Mouse (Mus musculus) 3134 (cell line): Measurements from ENCODE around the gene Arhgap6.
"Not testable (repeated sequence)": the region's sequence is repeated elsewhere in the genome, so short reads cannot be mapped to it uniquely, and the experiment has no call there.

Experiments used
- DNase-seq: peaks from one replicate; pipeline ENCODE4 v3.0.0-alpha.2; 2011; ENCODE audit warnings: low spot score; ENCODE audit not compliant: insufficient read length; ENCODE audit errors: extremely low read depth

Arhgap6 gene

DNA sequence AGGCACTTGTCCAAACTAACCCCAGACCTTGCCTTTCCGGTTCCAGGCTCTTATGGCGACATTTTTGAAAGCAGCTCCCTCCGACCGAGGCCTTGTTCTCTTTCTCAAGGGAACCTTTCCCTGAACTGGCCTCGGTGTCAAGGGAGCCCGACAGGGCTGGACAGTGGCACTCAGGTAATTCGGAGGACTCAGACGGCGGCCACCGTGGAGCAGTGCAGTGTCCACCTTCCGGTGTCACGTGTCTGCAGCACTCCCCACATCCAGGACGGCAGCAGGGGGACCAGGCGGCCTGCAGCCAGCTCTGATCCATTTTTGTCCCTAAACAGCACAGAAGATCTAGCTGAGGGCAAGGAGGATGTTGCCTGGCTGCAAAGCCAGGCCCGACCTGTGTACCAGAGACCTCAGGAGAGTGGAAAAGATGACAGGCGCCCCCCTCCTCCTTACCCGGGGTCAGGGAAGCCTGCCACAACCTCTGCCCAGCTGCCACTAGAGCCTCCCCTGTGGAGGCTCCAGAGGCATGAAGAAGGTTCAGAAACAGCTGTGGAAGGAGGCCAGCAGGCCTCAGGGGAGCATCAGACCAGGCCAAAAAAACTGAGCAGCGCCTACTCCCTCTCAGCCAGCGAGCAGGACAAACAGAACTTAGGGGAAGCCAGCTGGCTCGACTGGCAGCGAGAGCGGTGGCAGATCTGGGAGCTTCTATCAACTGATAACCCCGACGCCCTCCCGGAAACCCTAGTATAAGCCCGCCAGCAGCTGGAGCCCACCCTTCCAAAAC is 507.6 kb downstream of the Arhgap6 start:
- DNase-seq, result no peak

DNA sequence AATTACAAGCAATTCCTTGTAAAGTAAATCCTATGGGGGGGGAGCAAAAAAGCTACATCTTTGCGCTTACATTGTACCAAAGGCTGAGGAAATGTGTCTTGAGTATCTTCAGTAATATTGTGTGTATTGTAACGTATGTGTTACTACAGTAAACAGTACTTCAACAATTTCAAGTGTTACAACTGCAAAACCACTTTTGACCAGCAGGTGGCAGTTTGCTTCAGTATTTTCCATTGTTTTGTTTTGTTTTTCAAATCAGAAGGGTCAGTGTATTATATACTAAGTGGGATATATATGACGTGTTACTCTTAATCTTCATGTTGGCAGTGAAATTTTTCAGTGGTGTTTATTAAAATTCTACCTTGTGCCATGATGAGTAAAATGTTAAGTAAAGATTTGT is 509.0 kb downstream of the Arhgap6 start:
- peak; percentile 1 for DNase-seq

DNA sequence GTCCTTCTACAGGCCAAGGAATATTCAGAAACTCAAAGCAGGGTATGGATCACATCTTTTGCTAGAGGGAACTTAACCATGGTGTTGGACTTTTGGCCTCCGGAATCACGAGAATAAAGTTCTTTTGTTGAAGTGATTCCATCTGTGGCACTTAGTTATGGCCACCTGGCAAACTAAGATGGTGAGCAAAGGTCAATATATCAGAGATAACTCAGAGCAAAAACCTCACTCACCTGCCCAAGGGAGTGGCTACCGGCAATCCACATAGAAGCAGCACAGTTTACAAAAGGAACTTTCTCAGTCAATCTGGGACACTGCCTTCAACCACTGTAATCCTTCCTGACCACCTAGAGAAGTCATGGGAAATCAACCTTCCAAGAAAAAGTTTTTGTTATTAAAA is 513.7 kb downstream of the Arhgap6 start:
- no peak for DNase-seq

DNA sequence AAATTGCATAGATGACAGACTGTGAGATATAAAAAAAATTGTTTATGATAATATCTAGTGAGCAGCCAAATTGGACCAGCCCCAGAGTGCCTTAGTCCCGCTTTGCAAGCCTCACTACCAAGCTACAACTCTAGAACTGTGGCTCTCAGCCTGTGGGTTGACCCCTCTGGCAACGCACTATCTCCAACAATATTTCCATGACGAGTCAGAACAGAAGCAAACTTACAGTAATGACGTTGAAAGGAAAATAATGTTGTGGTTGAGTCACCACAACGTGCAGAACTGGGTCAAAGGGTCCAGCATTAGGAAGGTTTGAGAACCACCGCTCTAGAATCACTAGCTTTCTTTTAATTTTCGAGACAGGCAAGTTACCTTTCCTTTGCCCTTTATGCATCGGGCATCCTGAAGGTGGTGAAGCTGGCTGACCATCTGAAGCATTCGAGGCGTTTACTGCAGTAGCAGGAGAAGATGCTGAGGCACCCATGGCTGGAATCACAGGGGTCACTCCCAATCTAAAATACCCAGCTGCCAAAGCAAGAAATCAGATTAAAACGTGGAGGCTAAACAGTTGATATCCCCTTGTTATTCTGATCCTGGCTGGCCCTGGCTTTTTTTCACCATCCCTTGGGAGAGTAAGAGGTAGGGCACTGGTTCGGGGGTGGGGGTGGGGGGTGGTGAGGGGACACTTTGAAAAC is 524.3 kb downstream of the Arhgap6 start:
- peak; percentile 3 for DNase-seq

DNA sequence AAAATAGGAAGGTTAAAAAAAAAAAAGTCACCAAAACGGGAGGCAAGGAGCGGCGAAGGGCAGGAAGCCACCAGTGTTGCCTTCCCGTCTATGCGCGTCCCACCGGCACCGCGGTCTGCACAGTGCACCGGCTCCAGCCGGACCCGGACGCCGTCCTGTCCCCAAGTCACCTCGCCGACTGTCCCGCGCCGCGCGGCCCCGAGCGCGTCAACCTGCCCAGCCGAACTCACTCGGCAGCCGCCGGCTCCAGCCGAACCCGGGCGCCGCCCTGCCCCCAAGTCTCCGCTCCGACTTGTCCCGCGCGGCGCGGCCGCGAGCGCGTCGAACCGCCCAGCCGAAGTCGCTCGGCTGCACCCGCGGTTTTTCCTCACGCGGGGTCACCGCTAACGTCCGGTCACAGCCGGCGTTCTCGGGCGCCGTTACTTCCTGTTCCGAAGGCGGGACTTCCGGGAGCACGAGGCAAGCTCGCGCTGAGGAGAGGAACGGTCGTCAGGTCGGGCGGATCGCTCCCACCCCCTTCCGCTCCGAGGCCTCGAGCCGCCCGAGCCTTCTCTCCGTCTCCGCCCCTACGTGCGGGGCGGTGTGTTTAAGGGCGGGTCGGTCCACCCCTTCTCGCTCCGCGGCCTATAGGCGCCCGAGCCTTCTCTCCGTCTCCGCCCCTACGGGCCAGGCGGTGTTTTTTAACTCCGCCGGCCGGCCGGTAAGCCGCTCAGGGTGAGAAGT is 525.2 kb downstream of the Arhgap6 start, which contains the start of gene Hccs:
Gene Hccs (minus strand): TSS at position 428 of the 723 bp plus-strand sequence.
- peak; percentile 97 for DNase-seq

DNA sequence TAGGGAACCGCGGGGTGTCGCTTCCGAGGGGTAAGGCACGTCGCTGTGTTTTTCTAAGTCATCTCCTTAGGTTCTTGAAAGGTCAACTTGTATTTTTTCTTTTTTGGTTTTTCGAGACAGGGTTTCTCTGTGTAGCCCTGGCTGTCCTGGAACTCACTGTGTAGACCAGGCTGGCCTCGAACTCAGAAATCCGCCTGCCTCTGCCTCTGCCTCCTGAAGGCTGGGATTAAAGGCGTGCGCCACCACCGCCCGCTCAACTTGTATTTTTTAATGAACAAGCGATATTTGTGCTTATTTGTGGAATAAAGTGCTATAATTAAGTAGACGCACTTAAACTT is 525.7 kb downstream of the Arhgap6 start:
- not testable (repeated sequence) for DNase-seq

DNA sequence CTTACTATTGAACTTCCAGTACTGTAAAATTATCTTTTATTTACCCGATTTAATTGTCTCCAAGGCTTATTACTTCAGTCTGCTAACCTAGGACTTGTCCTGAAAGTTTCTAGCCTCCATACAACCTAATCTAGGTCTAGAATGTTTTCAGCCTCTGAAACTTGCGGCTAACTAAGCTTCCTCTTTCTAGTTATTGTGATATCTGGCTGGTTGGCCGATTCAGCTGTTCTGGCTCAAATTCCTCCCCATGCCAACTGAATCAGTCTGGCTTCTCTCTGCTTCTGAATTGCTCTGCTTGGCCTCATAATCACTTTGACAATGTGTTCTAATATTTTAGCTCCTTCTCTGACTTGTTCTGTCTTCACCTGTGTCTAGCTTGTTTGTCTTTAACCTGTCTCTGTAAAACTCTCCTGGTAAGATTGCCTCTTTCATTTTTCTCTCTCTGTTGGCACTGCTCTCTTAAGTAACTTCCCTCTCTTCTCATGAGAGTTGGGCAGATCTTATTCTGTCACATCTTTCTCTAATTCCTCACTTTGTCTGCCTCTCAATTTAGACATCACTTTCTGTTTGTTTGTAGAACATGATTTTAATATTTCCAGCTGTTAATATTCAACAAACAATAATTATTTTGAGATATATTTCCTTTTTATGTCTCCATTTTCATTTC is 531.2 kb downstream of the Arhgap6 start:
- DNase-seq, result no peak

DNA sequence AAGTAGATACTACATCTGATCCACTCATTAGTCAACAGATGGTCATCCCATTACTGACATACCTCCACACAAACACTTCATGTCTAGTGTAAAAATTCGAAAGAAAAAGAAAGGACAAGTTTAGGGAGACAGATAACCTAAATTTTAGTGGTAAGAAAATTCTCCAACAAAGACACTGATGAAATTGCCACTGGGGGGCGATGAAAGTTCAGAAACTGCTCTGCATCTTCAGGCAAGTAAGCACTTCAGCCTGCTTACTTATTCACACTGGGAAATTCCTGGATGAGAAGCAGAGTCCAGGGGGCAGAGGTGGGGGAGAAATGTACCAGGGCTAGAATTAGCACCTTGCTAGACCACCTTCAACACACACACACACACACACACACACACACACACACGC is 537.4 kb downstream of the Arhgap6 start:
- DNase-seq, result no peak

DNA sequence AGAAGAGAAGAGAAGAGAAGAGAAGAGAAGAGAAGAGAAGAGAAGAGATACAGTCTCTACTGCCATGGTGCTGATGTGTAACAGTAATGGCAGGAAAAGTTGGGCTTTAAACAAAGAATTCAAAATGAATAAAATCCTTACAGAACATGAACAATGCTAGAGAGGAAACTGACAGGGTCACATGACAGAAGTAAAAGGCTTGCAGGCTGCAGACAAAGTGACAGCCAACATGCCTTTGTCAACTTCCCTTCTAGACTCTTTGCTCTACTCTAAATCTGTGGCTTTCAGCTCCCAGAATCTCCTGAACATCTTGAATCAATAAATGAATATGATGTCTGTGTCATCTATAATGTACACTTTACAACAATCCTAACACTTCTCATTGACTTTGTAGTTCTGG is 542.7 kb downstream of the Arhgap6 start:
- DNase-seq, result no peak

DNA sequence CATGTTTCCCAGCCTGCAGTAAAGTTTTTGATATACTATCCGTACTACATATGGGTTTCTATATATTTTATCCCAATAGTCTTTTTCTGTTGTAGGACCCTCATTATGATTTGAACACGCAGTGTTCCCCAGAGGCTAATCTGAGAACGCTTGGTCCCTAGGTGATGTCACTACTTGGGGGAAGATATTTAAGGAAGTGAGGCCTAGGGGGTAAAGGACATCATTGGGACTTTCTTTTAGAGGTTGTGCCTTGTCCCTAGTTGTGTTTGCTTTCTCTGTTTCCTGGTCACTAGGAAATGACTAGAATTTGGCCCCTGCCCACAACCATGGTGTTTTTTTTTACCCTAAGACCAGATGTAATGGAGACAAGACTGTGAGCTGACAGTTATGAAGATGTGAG is 543.3 kb downstream of the Arhgap6 start:
- no peak for DNase-seq
